Comparison of ENCODE assay signal across 12 mouse cellular contexts in the genomic region with DNA sequence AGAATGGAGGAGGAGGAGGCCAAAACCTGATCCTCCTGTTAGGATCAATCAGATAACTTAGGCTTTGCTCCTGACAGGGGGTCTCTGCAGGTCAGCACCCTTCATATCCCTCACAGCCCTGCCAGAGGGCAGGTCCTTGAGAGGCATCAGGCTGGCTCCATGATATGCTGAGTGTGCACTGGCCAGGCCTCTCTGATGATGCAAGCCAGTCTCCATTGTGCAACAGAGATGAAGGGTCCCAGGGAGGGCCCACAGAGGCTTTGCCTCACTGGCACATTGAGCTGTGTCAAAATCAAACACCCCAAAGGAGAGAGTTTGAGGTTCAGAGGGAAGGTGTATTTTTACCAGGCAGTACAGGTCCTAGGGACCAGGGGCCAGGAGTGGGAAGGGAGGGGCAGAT. TPM values are rescaled to one million over a fixed set of nuclear protein-coding genes. Genes with fewer than 3 reads are reported as not detected.
DNase-seq lines count a peak whose midpoint lies in the region; ATAC-seq lines count a peak whose summit lies in the region.
"Had no signal": no experiment of that assay in that cellular context is flagged by ENCODE, and none has a peak within 500 bp of the region (broad histone marks: within the 10 kb centered on the region; RNA-seq: fewer than 3 reads in every experiment).

No protein-coding gene starts in this region.

- DNase-seq in heart, adult 8-10 months (ENCODE audit: low spot score), result no peak
- DNase-seq in lung, postnatal 14 days, result peak; percentile 65
- no peak for DNase-seq in spleen, postnatal 14 days (ENCODE audit: low spot score in 2 of 2)
- DNase-seq in layer of hippocampus, postnatal 14 days (ENCODE audit: low spot score in 2 of 2), result no peak

- no peaks in the 10 kb centered on the region for H3K9me3 ChIP-seq in heart, embryonic 13.5 days
- H3K9me3 ChIP-seq in hindbrain, embryonic 16.5 days (ENCODE audit: control insufficient read depth, low read length), result no peaks in the 10 kb centered on the region
- no peaks in the 10 kb centered on the region for H3K9me3 ChIP-seq in liver, embryonic 12.5 days (replicated peaks)
- no peaks in the 10 kb centered on the region for H3K9me3 ChIP-seq in kidney, embryonic 15.5 days (replicated peaks)
- H3K9me3 ChIP-seq: neural tube, embryonic 13.5 days had no signal

- no peak overlapping the region for H3K27ac ChIP-seq in heart, embryonic 13.5 days (replicated peaks)
- H3K27ac ChIP-seq in hindbrain, embryonic 16.5 days (ENCODE audit: low read depth, low read length), result no peak overlapping the region
- no peak overlapping the region for H3K27ac ChIP-seq in liver, embryonic 12.5 days
- no peak overlapping the region for H3K27ac ChIP-seq in kidney, embryonic 15.5 days
- H3K27ac ChIP-seq: kidney, postnatal 0 days; neural tube, embryonic 13.5 days had no signal

- no peaks in the 10 kb centered on the region for H3K27me3 ChIP-seq in heart, embryonic 13.5 days (replicated peaks)
- no peaks in the 10 kb centered on the region for H3K27me3 ChIP-seq in hindbrain, embryonic 16.5 days (replicated peaks; ENCODE audit: control insufficient read depth, insufficient read depth, low read length)
- H3K27me3 ChIP-seq in liver, embryonic 12.5 days (replicated peaks), result no peaks in the 10 kb centered on the region
- no peaks in the 10 kb centered on the region for H3K27me3 ChIP-seq in kidney, embryonic 15.5 days
- H3K27me3 ChIP-seq: neural tube, embryonic 13.5 days had no signal

- H3K4me3 ChIP-seq in heart, embryonic 13.5 days, result no peak overlapping the region
- H3K4me3 ChIP-seq in hindbrain, embryonic 16.5 days (ENCODE audit: low read length), result no peak overlapping the region
- H3K4me3 ChIP-seq in liver, embryonic 12.5 days, result no peak overlapping the region
- no peak overlapping the region for H3K4me3 ChIP-seq in kidney, embryonic 15.5 days (replicated peaks)
- H3K4me3 ChIP-seq: erythroblast, embryonic 14.5 days; neural tube, embryonic 13.5 days had no signal

- no peak overlapping the region for H3K4me2 ChIP-seq in heart, embryonic 13.5 days
- H3K4me2 ChIP-seq in hindbrain, embryonic 16.5 days (ENCODE audit: low read length), result no peak overlapping the region
- H3K4me2 ChIP-seq in liver, embryonic 12.5 days, result no peak overlapping the region
- H3K4me2 ChIP-seq in kidney, embryonic 15.5 days, result no peak overlapping the region
- H3K4me2 ChIP-seq: neural tube, embryonic 13.5 days had no signal

- ATAC-seq in heart, embryonic 13.5 days (ENCODE audit: extremely low read depth, insufficient number of reproducible peaks, low FRiP score, low TSS enrichment), result no peak
- peak; percentile 15; the same call in 1 of the 2 replicates for ATAC-seq in hindbrain, embryonic 16.5 days
- ATAC-seq in liver, embryonic 12.5 days, result peak; percentile 73
- no peak for ATAC-seq in kidney, embryonic 15.5 days (replicated peaks; ENCODE audit: low FRiP score)

- peaks cover 10% of the 10 kb centered on the region for H3K4me1 ChIP-seq in heart, embryonic 13.5 days
- no peaks in the 10 kb centered on the region for H3K4me1 ChIP-seq in hindbrain, embryonic 16.5 days (ENCODE audit: control insufficient read depth, insufficient read depth, low read depth, low read length)
- no peaks in the 10 kb centered on the region for H3K4me1 ChIP-seq in liver, embryonic 12.5 days
- H3K4me1 ChIP-seq in kidney, embryonic 15.5 days, result no peaks in the 10 kb centered on the region

- H3K9ac ChIP-seq in heart, embryonic 13.5 days, result 0 out of 2 replicates have a peak overlapping the region, but pooled peaks have one; percentile 14
- no peak overlapping the region for H3K9ac ChIP-seq in hindbrain, embryonic 16.5 days (ENCODE audit: low read depth, low read length)
- H3K9ac ChIP-seq in liver, embryonic 12.5 days, result no peak overlapping the region
- no peak overlapping the region for H3K9ac ChIP-seq in kidney, embryonic 15.5 days
- H3K9ac ChIP-seq: neural tube, embryonic 13.5 days had no signal

- no peaks in the 10 kb centered on the region for H3K36me3 ChIP-seq in heart, embryonic 13.5 days
- H3K36me3 ChIP-seq in hindbrain, embryonic 16.5 days (ENCODE audit: control insufficient read depth, insufficient read depth, low read length), result no peaks in the 10 kb centered on the region
- H3K36me3 ChIP-seq in liver, embryonic 12.5 days, result no peaks in the 10 kb centered on the region
- H3K36me3 ChIP-seq in kidney, embryonic 15.5 days, result no peaks in the 10 kb centered on the region
- H3K36me3 ChIP-seq: neural tube, embryonic 13.5 days had no signal

RNA-seq across cellular contexts. Expression of gene Aldh1l1, which starts 28.1 kb away (rescaled TPM):
- polyA plus RNA-seq in heart, embryonic 13.5 days (2015; fragmentation: Nextera tagmentation; extraction: Ambion mirVana), result 1.1 and 1.5 TPM in 2 replicates
- total RNA-seq in heart, adult 8-10 months (2022), result 1 to 10 TPM; 1.8 to 5.1 (median 3.7) TPM
- 89.0 and 101 TPM in 2 replicates for polyA plus RNA-seq in hindbrain, embryonic 16.5 days (2015; fragmentation: Nextera tagmentation; extraction: Ambion mirVana)
- polyA plus RNA-seq in liver, embryonic 12.5 days (2016; fragmentation: Nextera tagmentation; extraction: Ambion mirVana), result 8.0 and 11.6 TPM in 2 replicates
- polyA plus RNA-seq in kidney, embryonic 15.5 days (2015; fragmentation: Nextera tagmentation; extraction: Ambion mirVana), result 11.2 and 13.8 TPM in 2 replicates
- 10 to 100 TPM; 42.9 to 45.0 TPM for total RNA-seq in layer of hippocampus, postnatal 14 days (2021)
- polyA plus RNA-seq: erythroblast, embryonic 14.5 days had no signal

RNA-seq across cellular contexts. Expression of gene Klf15, which starts 52.0 kb away (rescaled TPM):
- polyA plus RNA-seq in heart, embryonic 13.5 days (2015; fragmentation: Nextera tagmentation; extraction: Ambion mirVana), result 5.8 and 7.9 TPM in 2 replicates
- 10 to 100 TPM; 55.7 to 79.2 (median 65.3) TPM for total RNA-seq in heart, adult 8-10 months (2022)
- polyA plus RNA-seq in hindbrain, embryonic 16.5 days (2015; fragmentation: Nextera tagmentation; extraction: Ambion mirVana), result 20.9 and 25.1 TPM in 2 replicates
- polyA plus RNA-seq in liver, embryonic 12.5 days (2016; fragmentation: Nextera tagmentation; extraction: Ambion mirVana), result 8.6 and 10.3 TPM in 2 replicates
- 11.7 and 12.6 TPM in 2 replicates for polyA plus RNA-seq in kidney, embryonic 15.5 days (2015; fragmentation: Nextera tagmentation; extraction: Ambion mirVana)
- 10 to 100 TPM; 25.5 to 28.5 TPM for total RNA-seq in layer of hippocampus, postnatal 14 days (2021)
- total RNA-seq: megakaryocyte-erythroid progenitor cell, adult 5-6 weeks had no signal
- polyA plus RNA-seq: erythroblast, embryonic 14.5 days had no signal

Comparison
In these comparisons a context has a peak if more than half of its experiments do, and no peak if none do; other contexts are left out.
1. ATAC-seq: peak in hindbrain, embryonic 16.5 days (single experiment) and liver, embryonic 12.5 days (single experiment); none in heart, embryonic 13.5 days (single experiment) and kidney, embryonic 15.5 days (single experiment).